Mouse (Mus musculus) cerebellum, adult 11-12 months (tissue): ENCODE measurements around the gene Bcar3.
A peak's percentile ranks its signal among the peaks of the same experiment; 100 is the strongest.

Experiments
- DNase-seq: peaks from one replicate; pipeline ENCODE4 v3.0.0; 2022

The Bcar3 gene

GRCm38 (mm10) chr3:122292300-122293222, 1.4 kb upstream of the Bcar3 start:
- DNase-seq: peak; percentile 91

- no peak for DNase-seq
Measured at GRCm38 (mm10) chr3:122293223-122293953, 548 bp upstream of the Bcar3 start.

- DNase-seq: no peak
Measured at GRCm38 (mm10) chr3:122295511-122295910, 1.6 kb downstream of the Bcar3 start.

GRCm38 (mm10) chr3:122296979-122297378, 3.0 kb downstream of the Bcar3 start:
- peak; percentile 22 for DNase-seq

- DNase-seq: peak; percentile 25
Measured at GRCm38 (mm10) chr3:122300983-122301919, 7.3 kb downstream of the Bcar3 start.

GRCm38 (mm10) chr3:122304560-122304959, 10.6 kb downstream of the Bcar3 start:
- DNase-seq: no peak

GRCm38 (mm10) chr3:122307894-122308671, 14.1 kb downstream of the Bcar3 start:
- no peak for DNase-seq

- DNase-seq: no peak
Measured at GRCm38 (mm10) chr3:122308981-122309380, 15.0 kb downstream of the Bcar3 start.

- peak; percentile 63 for DNase-seq
Measured at GRCm38 (mm10) chr3:122312078-122312477, 18.1 kb downstream of the Bcar3 start.

GRCm38 (mm10) chr3:122312936-122313629, 19.1 kb downstream of the Bcar3 start:
- DNase-seq: no peak

GRCm38 (mm10) chr3:122313936-122314335, 20.0 kb downstream of the Bcar3 start:
- no peak for DNase-seq

- no peak for DNase-seq
Measured at GRCm38 (mm10) chr3:122316621-122317020, 22.7 kb downstream of the Bcar3 start.

GRCm38 (mm10) chr3:122317339-122317738, 23.4 kb downstream of the Bcar3 start:
- no peak for DNase-seq

GRCm38 (mm10) chr3:122322226-122322625, 28.3 kb downstream of the Bcar3 start:
- DNase-seq: no peak

- DNase-seq: no peak
Measured at GRCm38 (mm10) chr3:122323841-122324240, 29.9 kb downstream of the Bcar3 start.

- DNase-seq: no peak
Measured at GRCm38 (mm10) chr3:122324528-122324927, 30.6 kb downstream of the Bcar3 start.

- DNase-seq: no peak
Measured at GRCm38 (mm10) chr3:122330484-122330883, 36.5 kb downstream of the Bcar3 start.

GRCm38 (mm10) chr3:122333493-122333892, 39.6 kb downstream of the Bcar3 start:
- DNase-seq: no peak

GRCm38 (mm10) chr3:122333902-122334301, 40.0 kb downstream of the Bcar3 start:
- DNase-seq: no peak

GRCm38 (mm10) chr3:122334375-122334774, 40.4 kb downstream of the Bcar3 start:
- no peak for DNase-seq

- no peak for DNase-seq
Measured at GRCm38 (mm10) chr3:122336030-122336429, 42.1 kb downstream of the Bcar3 start.
